Mouse (Mus musculus) testis, adult 2 months (tissue): ENCODE measurements around the gene Shf.

Source experiments
- CTCF ChIP-seq: fragments of 200-500 bp; IDR thresholded peaks from 2 replicates; pipeline ENCODE4 v1.5.1; 2012; ENCODE audit warnings: low read depth, mild to moderate bottlenecking, inconsistent platforms, low read length, moderate library complexity; ENCODE audit not compliant: control insufficient read depth, insufficient read depth, insufficient replicate concordance
- POLR2A ChIP-seq: fragments of 200-500 bp; IDR thresholded peaks from 2 replicates; pipeline ENCODE4 v1.6.1; 2012; ENCODE audit warnings: low read depth, mild to moderate bottlenecking, inconsistent platforms, low read length, moderate library complexity; ENCODE audit not compliant: control insufficient read depth

GRCm38 (mm10) chr2:122301921-122302573, 66.9 kb downstream of the Shf start:
- no peak for TF ChIP-seq POLR2A
- TF ChIP-seq CTCF: no peak
